Mouse (Mus musculus) hindbrain, embryonic 16.5 days (tissue): ENCODE data around the gene Gm10130. TPM values are rescaled to one million over a fixed set of nuclear protein-coding genes. Genes with fewer than 3 reads are reported as not detected.
"Not testable (repeated sequence)": the region's sequence is repeated elsewhere in the genome, so short reads cannot be mapped to it uniquely, and the experiment has no call there.

Source experiments
- ATAC-seq: fragments of 200-750 bp; cut with Nextera tagmentation; 2 replicates; pipeline ENCODE4 v1.8.0; 2017; ENCODE audit warnings: moderate TSS enrichment, moderate library complexity
- H3K27ac ChIP-seq: fragments of 300-500 bp; sonication (generic); 2 replicates; pipeline ENCODE4 v1.5.1; 2014; ENCODE audit warnings: low read depth, mild to moderate bottlenecking, control low read depth, low read length, moderate library complexity
- H3K27me3 ChIP-seq: fragments of 300-500 bp; sonication (generic); replicated peaks from 2 replicates; pipeline ENCODE4 v1.6.1; 2014; ENCODE audit warnings: low read length; ENCODE audit not compliant: control insufficient read depth, insufficient read depth
- H3K36me3 ChIP-seq: fragments of 300-500 bp; sonication (generic); 2 replicates; pipeline ENCODE4 v1.6.1; 2014; ENCODE audit warnings: mild to moderate bottlenecking, low read length, moderate library complexity, mixed read lengths; ENCODE audit not compliant: control insufficient read depth, insufficient read depth
- H3K4me1 ChIP-seq: fragments of 300-500 bp; sonication (generic); 2 replicates; pipeline ENCODE4 v1.6.1; 2014; ENCODE audit warnings: low read depth, low read length; ENCODE audit not compliant: control insufficient read depth, insufficient read depth
- H3K4me2 ChIP-seq: fragments of 300-500 bp; sonication (generic); 2 replicates; pipeline ENCODE4 v1.6.1; 2014; ENCODE audit warnings: mild to moderate bottlenecking, low read length, control low read depth, moderate library complexity
- H3K4me3 ChIP-seq: fragments of 300-500 bp; sonication (generic); 2 replicates; pipeline ENCODE4 v1.5.1; 2014; ENCODE audit warnings: mild to moderate bottlenecking, low read length, control low read depth, moderate library complexity
- H3K9ac ChIP-seq: fragments of 300-500 bp; sonication (generic); 2 replicates; pipeline ENCODE4 v1.6.1; 2014; ENCODE audit warnings: low read depth, mild to moderate bottlenecking, control low read depth, low read length, moderate library complexity
- H3K9me3 ChIP-seq: fragments of 300-500 bp; sonication (generic); 2 replicates; pipeline ENCODE4 v1.6.1; 2014; ENCODE audit warnings: mild to moderate bottlenecking, low read length, moderate library complexity; ENCODE audit not compliant: control insufficient read depth
- WGBS: fragments of 180-500 bp; shearing (Covaris S2); extraction: QIAGEN DNeasy Blood & Tissue Kit; methylation state at CpG from one replicate; pipeline ENCODE4 v1.1.7; 2014; 5-methylcytosine and 5-hydroxymethylcytosine counted together
- polyA plus RNA-seq: library from polyadenylated mRNA; unstranded; fragments of >200 nt; fragmentation: Nextera tagmentation; extraction: Ambion mirVana; gene quantifications from 2 replicates; pipeline ENCODE4 v1.2.1, GENCODE M21; 2015

The Gm10130 gene
- polyA plus RNA-seq, 1 experiment from 2014 or later: 2.1 TPM

- peak overlapping the region; percentile 67 for H3K4me3 ChIP-seq
- H3K27me3 ChIP-seq: no peaks in the 10 kb centered on the region
- no peaks in the 10 kb centered on the region for H3K36me3 ChIP-seq
- no peak; the same call in 1 of the 2 replicates for ATAC-seq
- no peaks in the 10 kb centered on the region for H3K4me1 ChIP-seq
- H3K4me2 ChIP-seq: peak overlapping the region; percentile 61
- no peaks in the 10 kb centered on the region for H3K9me3 ChIP-seq
- WGBS: 12% methylated on average over 4 of the region's 4 CpGs
- peak overlapping the region; percentile 91; the same call in 1 of the 2 replicates for H3K27ac ChIP-seq
- H3K9ac ChIP-seq: peak overlapping the region; percentile 80
These were observed 39.4 kb downstream of the Gm10130 start for GRCm38 (mm10) chr2:150362878-150363229.

GRCm38 (mm10) chr2:150385553-150386106 is 62.1 kb downstream of the Gm10130 start:
- ATAC-seq: not testable (repeated sequence)

GRCm38 (mm10) chr2:150390198-150390597 is 66.7 kb downstream of the Gm10130 start:
- Histone ChIP-seq H3K9ac (no peak overlapping the region), H3K27me3 (no peaks in the 10 kb centered on the region), H3K27ac (no peak overlapping the region), H3K36me3 (no peaks in the 10 kb centered on the region), H3K4me2 (no peak overlapping the region), H3K4me3 (no peak overlapping the region), H3K9me3 (no peaks in the 10 kb centered on the region; the same call in 1 of the 2 replicates), H3K4me1 (no peaks in the 10 kb centered on the region)
- WGBS: 94% methylated on average over 1 of the region's 1 CpGs
- ATAC-seq: no peak

More at GRCm38 (mm10) chr2:150385553-150386106, 62.1 kb downstream of the Gm10130 start:
- H3K4me1 ChIP-seq, H3K9me3 ChIP-seq, H3K27me3 ChIP-seq, H3K4me3 ChIP-seq, H3K4me2 ChIP-seq, H3K36me3 ChIP-seq, H3K9ac ChIP-seq, H3K27ac ChIP-seq: not testable (repeated sequence)
- WGBS: 92% methylated on average over 16 of the region's 19 CpGs

- ATAC-seq, H3K27ac ChIP-seq, H3K4me3 ChIP-seq, H3K4me2 ChIP-seq, H3K4me1 ChIP-seq, H3K27me3 ChIP-seq, H3K9ac ChIP-seq: not testable (repeated sequence)
- Histone ChIP-seq H3K9me3 (peaks cover 13% of the 10 kb centered on the region), H3K36me3 (peaks cover 10% of the 10 kb centered on the region)
- 88% methylated on average over 17 of the region's 17 CpGs for WGBS
These were observed 88.6 kb downstream of the Gm10130 start for GRCm38 (mm10) chr2:150412146-150412545.

Other genes with a start within 250 kb of the Gm10130 start
- 9.7 and 9.9 TPM in 2 replicates for gene Zfp120, start 187.0 kb upstream of the Gm10130 start, polyA plus RNA-seq
- not detected in 2 replicates for gene Gm10770, start 144.0 kb upstream of the Gm10130 start, polyA plus RNA-seq
- gene Gm14139, start 141.9 kb upstream of the Gm10130 start, polyA plus RNA-seq: not detected in 2 replicates
- gene Zfp937, start 105.6 kb upstream of the Gm10130 start, polyA plus RNA-seq: 11.6 and 12.4 TPM in 2 replicates
- 2.6 and 3.3 TPM in 2 replicates for gene Gm21994, start 68.1 kb upstream of the Gm10130 start, polyA plus RNA-seq
- gene Gm14124, start 66.2 kb upstream of the Gm10130 start, polyA plus RNA-seq: 0.11 TPM in 1 of 2 replicates, not detected in the other
- gene 3300002I08Rik, start 39.1 kb downstream of the Gm10130 start, polyA plus RNA-seq: 14.2 and 15.6 TPM in 2 replicates
- gene Zfp442, start 127.8 kb downstream of the Gm10130 start, polyA plus RNA-seq: 7.9 and 8.3 TPM in 2 replicates
- 0.09 and 0.11 TPM in 2 replicates for gene Zfp345, start 161.4 kb downstream of the Gm10130 start, polyA plus RNA-seq
- 0.41 and 0.42 TPM in 2 replicates for gene Cst7, start 246.7 kb downstream of the Gm10130 start, polyA plus RNA-seq